ENCODE assay signal across 8 mouse cellular contexts in the genomic region with DNA sequence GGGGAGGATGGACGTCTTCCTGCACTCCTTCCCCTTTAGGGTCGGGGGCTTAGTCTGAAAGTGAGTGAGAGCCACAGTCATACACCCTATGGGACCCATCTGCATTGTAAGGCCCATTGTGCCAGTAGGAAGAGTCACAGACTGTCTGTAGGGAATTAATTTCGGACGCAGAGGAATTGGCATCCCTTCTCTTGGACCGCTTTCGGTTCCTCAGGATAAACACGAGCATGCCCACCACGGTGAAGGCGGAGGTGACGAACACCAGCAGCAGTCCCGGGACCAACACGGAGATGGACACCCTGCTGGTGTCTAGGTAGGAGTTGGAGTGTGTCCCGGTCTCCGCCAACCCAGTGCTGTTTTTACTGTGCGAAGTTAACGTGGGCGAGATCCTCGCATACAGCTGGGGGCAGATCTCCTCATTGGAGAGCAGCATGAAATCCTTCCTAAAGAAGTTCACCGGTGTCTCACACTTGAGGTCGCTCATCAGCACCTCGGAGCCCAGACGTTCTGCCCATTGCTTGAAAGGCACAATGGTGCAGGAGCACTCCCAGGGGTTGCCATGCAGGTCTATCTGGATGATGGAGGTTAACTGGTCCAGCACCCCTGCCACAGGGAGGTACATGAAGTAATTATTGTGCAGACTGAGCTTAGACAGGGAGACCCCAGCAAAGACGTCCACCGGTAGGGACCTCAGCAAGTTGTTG. TPM values are rescaled to one million over a fixed set of nuclear protein-coding genes. Genes with fewer than 3 reads are reported as not detected.
DNase-seq lines count a peak whose midpoint lies in the region; ATAC-seq and TF ChIP-seq lines count a peak whose summit lies in the region.
"Had no signal": no experiment of that assay in that cellular context is flagged by ENCODE, and none has a peak within 500 bp of the region (broad histone marks: within the 10 kb centered on the region; RNA-seq: fewer than 3 reads in every experiment).

No protein-coding gene starts in this region.

- peak overlapping the region; percentile 86 for H3K9ac ChIP-seq in forebrain, embryonic 14.5 days (ENCODE audit: low read length)
- peak overlapping the region; percentile 56 for H3K9ac ChIP-seq in midbrain, embryonic 11.5 days (ENCODE audit: low read length)

- ATAC-seq in forebrain, embryonic 14.5 days, result 0 out of 2 replicates have a peak, but pooled peaks have one; percentile 6
- peak; percentile 19; the same call in 1 of the 2 replicates for ATAC-seq in midbrain, embryonic 11.5 days (ENCODE audit: low FRiP score)
- ATAC-seq in megakaryocyte-erythroid progenitor cell, adult 5-6 weeks (replicated peaks; ENCODE audit: low FRiP score, low TSS enrichment, poor library complexity, severe bottlenecking), result no peak

- H3K4me1 ChIP-seq in forebrain, embryonic 14.5 days (ENCODE audit: control insufficient read depth, insufficient read depth, low read length), result peaks cover 20% of the 10 kb centered on the region; the same call in 1 of the 2 replicates
- H3K4me1 ChIP-seq in midbrain, embryonic 11.5 days (ENCODE audit: control insufficient read depth, insufficient read depth, low read length), result peaks cover 14% of the 10 kb centered on the region; the same call in 1 of the 2 replicates

- DNase-seq in Muller cell, postnatal 12 days (ENCODE audit: inconsistent ontology term), result peak; percentile 44
- DNase-seq in brain, embryonic 14.5 days (ENCODE audit: low read depth), result peak; percentile 59
- DNase-seq in forebrain, embryonic 14.5 days (ENCODE audit: low spot score), result peak; percentile 29
- DNase-seq in layer of hippocampus, adult 9-11 months, result peak; percentile 58
- peak; percentile 93 for DNase-seq in midbrain, embryonic 11.5 days (ENCODE audit: low spot score, missing footprints)
- DNase-seq in telencephalon, adult 2 months (ENCODE audit: low read depth, low spot score), result peak; percentile 81

- peak overlapping the region; percentile 60 for H3K4me3 ChIP-seq in forebrain, embryonic 14.5 days (ENCODE audit: low read depth, low read length)
- peak overlapping the region; percentile 53 for H3K4me3 ChIP-seq in midbrain, embryonic 11.5 days (ENCODE audit: low read depth, low read length)

- TF ChIP-seq POLR2A in brain, embryonic 14.5 days (IDR thresholded peaks at IDR 0.05; ENCODE audit: borderline replicate concordance, extremely low read depth, insufficient read depth, insufficient read length, poor library complexity, severe bottlenecking), result no peak

- peak overlapping the region; percentile 94 for H3K4me2 ChIP-seq in forebrain, embryonic 14.5 days (ENCODE audit: low read length)
- peak overlapping the region; percentile 71 for H3K4me2 ChIP-seq in midbrain, embryonic 11.5 days

- 1% methylated on average over 24 of the region's 24 CpGs for WGBS in forebrain, embryonic 14.5 days
- WGBS in midbrain, embryonic 11.5 days, result under 1% methylated on average over 24 of the region's 24 CpGs

- H3K27ac ChIP-seq in forebrain, embryonic 14.5 days (ENCODE audit: low read depth, low read length), result 0 out of 2 replicates have a peak overlapping the region, but pooled peaks have one; percentile 63
- no peak overlapping the region for H3K27ac ChIP-seq in midbrain, embryonic 11.5 days (ENCODE audit: low read depth, low read length)

- no peaks in the 10 kb centered on the region for H3K36me3 ChIP-seq in forebrain, embryonic 14.5 days (ENCODE audit: control insufficient read depth, insufficient read depth, low read length)
- H3K36me3 ChIP-seq in midbrain, embryonic 11.5 days (ENCODE audit: control insufficient read depth, insufficient read depth, low read length), result no peaks in the 10 kb centered on the region

- no peaks in the 10 kb centered on the region for H3K27me3 ChIP-seq in forebrain, embryonic 14.5 days (replicated peaks; ENCODE audit: control insufficient read depth, insufficient read depth, low read length)
- peaks cover 2% of the 10 kb centered on the region; the same call in 1 of the 2 replicates for H3K27me3 ChIP-seq in midbrain, embryonic 11.5 days (ENCODE audit: control insufficient read depth, insufficient read depth, low read length)

- no peak for TF ChIP-seq CTCF in brain, embryonic 14.5 days (IDR thresholded peaks at IDR 0.05; ENCODE audit: borderline replicate concordance, extremely low read depth, insufficient read depth, insufficient read length)

- no peaks in the 10 kb centered on the region for H3K9me3 ChIP-seq in forebrain, embryonic 14.5 days (replicated peaks; ENCODE audit: control insufficient read depth, low read length)
- no peaks in the 10 kb centered on the region for H3K9me3 ChIP-seq in midbrain, embryonic 11.5 days (ENCODE audit: control insufficient read depth, low read length)

RNA-seq across cellular contexts. Expression of gene Slitrk1, which starts 2.7 kb away (rescaled TPM):
- polyA plus RNA-seq in brain, embryonic 14.5 days (2012; rRNA removed), result 17.2 and 24.4 TPM in 2 replicates
- polyA plus RNA-seq in forebrain, embryonic 14.5 days (2014; fragmentation: Nextera tagmentation; extraction: Ambion mirVana), result 13.4 and 17.8 TPM in 2 replicates
- 6.5 and 6.6 TPM in 2 replicates for polyA plus RNA-seq in midbrain, embryonic 11.5 days (2014; fragmentation: Nextera tagmentation; extraction: Ambion mirVana)
- total RNA-seq in megakaryocyte-erythroid progenitor cell, adult 5-6 weeks (2014; fragmentation: Nextera tagmentation), result not detected in 2 replicates
- not detected in 2 replicates for total RNA-seq in megakaryocyte-erythroid progenitor cell, adult 5-6 weeks (2017)
- total RNA-seq: common myeloid progenitor, adult 5-6 weeks had no signal

Comparison
In these comparisons a context has a peak if more than half of its experiments do, and no peak if none do; other contexts are left out.
1. DNase-seq: peak in every context shown above with its lines; median percentile 93 in midbrain, embryonic 11.5 days; 81 in telencephalon, adult 2 months; 59 in brain, embryonic 14.5 days; 58 in layer of hippocampus, adult 9-11 months; 44 in Muller cell, postnatal 12 days; 29 in forebrain, embryonic 14.5 days.